Mouse (Mus musculus): Measurements from ENCODE around the gene Rab24. TPM values are rescaled to one million over a fixed set of nuclear protein-coding genes. Genes with fewer than 3 reads are reported as not detected.

The Rab24 gene
- total and polyA plus RNA-seq, 3 experiments: 41.7 to 72.5 (median 45.3) TPM

DNA sequence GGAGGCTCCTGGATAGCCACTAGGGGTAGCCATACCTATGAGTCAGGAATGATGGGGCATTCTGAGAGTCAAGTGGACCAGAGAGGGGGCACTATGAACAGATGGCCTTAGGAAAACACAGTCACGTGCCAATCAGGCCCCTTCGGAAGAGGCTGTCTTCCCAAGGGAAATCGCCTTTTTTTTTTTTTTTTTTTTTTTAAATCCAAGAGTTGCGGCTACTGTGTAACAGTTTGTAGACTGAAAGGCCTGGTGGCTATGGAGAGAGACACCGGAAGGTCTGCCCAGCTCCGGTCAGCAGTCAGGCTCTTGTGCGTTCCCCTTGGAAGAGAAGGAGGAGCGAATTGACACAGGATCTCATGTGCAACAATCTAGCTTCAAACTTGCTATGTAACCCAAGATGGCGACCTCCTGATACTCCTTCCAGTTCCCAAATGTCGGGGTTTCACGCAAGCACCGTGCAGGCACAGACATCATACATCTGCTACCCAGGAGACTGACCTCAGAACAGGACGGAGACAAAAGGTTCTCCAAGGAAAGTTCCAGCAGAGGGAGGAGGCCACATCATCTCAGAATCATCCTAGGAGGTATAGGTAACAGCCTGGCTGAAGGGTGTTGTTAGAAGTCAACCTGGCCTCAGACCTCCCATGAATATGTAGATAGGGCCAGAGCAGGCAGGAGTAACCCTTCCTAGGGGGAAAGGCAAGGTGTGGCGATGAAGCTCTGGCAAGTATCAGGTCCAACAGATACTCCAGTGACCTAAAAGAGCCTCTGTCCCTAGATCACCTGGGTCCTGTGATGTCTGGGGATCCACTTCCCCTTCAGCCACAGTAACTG, 9.0 kb upstream of the Rab24 start:
- H3K4me1 ChIP-seq (ENCODE audit: control insufficient read depth in 1 of 2, insufficient read depth in 2 of 2): peaks cover 25 to 34% of the 10 kb centered on the region in 2 experiments
- peaks cover 5 to 9% of the 10 kb centered on the region in 2 experiments for H3K36me3 ChIP-seq (replicated peaks in 1 of 2; ENCODE audit: control insufficient read depth in 1 of 2, insufficient read depth in 1 of 2, low read length in 1 of 2)
- in situ Hi-C loops (cut with MboI; ENCODE audit: low pct_ligation_motif_present, low pct_unique_long_range_greater_than_20kb, low sequenced_read_pairs) (no loop called here), dilution Hi-C loops (cut with MboI; ENCODE audit: extremely low pct_ligation_motif_present, extremely low pct_unique_long_range_greater_than_20kb, low sequenced_read_pairs) (no loop called here)
- H3K9ac ChIP-seq (ENCODE audit: insufficient read depth, low read depth): peak overlapping the region; percentile 65
- H3K27ac ChIP-seq (ENCODE audit: insufficient read depth, low read depth): peak overlapping the region; percentile 95
- H3K79me2 ChIP-seq (replicated peaks; ENCODE audit: control insufficient read depth, extremely low read depth, insufficient read depth, poor library complexity, severe bottlenecking): no peaks in the 10 kb centered on the region
- H3K27me3 ChIP-seq (replicated peaks): no peaks in the 10 kb centered on the region
- DNase-seq (ENCODE audit: extremely low read depth): no peak
- no peaks in the 10 kb centered on the region for H3K9me3 ChIP-seq (replicated peaks; ENCODE audit: low read length)
- H3K4me2 ChIP-seq (ENCODE audit: insufficient read depth, low read depth, poor library complexity, severe bottlenecking): peak overlapping the region; percentile 56
- H3K4me3 ChIP-seq (replicated peaks in 1 of 3; ENCODE audit: low read depth in 2 of 3, low read length in 2 of 3, poor library complexity in 1 of 3): peak overlapping the region in 2 of 3 experiments; percentile 59 to 76
- TF ChIP-seq NRF1 (IDR thresholded peaks at IDR 0.05; ENCODE audit: low read depth, low read length) (no peak), KAT2A (IDR thresholded peaks at IDR 0.05; ENCODE audit: insufficient replicate concordance, low read length) (no peak), MAX (IDR thresholded peaks at IDR 0.05; ENCODE audit: low read length) (no peak; the same call in 1 of the 2 replicates), PAX5 (IDR thresholded peaks at IDR 0.05; ENCODE audit: low read length) (no peak), MEF2A (IDR thresholded peaks at IDR 0.05; ENCODE audit: borderline replicate concordance, low read depth, low read length) (no peak), ZKSCAN1 (IDR thresholded peaks at IDR 0.05; ENCODE audit: borderline replicate concordance, low read depth, low read length) (no peak), USF1 (IDR thresholded peaks at IDR 0.05; ENCODE audit: low read depth, low read length) (peak; percentile 59), JUN (IDR thresholded peaks at IDR 0.05; ENCODE audit: insufficient read depth, low read depth, low read length) (no peak), RCOR1 (conservative IDR thresholded peaks at IDR 0.05; ENCODE audit: low read depth, low read length) (no peak), EP300 (IDR thresholded peaks at IDR 0.05; ENCODE audit: low read length) (no peak), ZNF384 (IDR thresholded peaks at IDR 0.05; ENCODE audit: low read depth, low read length) (peak; percentile 81), ELF1 (IDR thresholded peaks at IDR 0.05; ENCODE audit: low read depth, low read length) (no peak), BHLHE40 (IDR thresholded peaks at IDR 0.05; ENCODE audit: low read depth, low read length) (peak; percentile 94), IRF4 (IDR thresholded peaks at IDR 0.05; ENCODE audit: low read depth, low read length) (no peak), JUND (conservative IDR thresholded peaks at IDR 0.05; ENCODE audit: low read depth, low read length) (0 out of 2 replicates have a peak, but pooled peaks have one; percentile 1), CTCF (conservative IDR thresholded peaks at IDR 0.05 in 1 of 2, IDR thresholded peaks at IDR 0.05 in 1 of 2; ENCODE audit: low read depth in 2 of 2, low read length in 2 of 2) (peak in 1 of 2 experiments; percentile 85; a peak in 2 of 4 replicates), ZC3H11A (IDR thresholded peaks at IDR 0.05; ENCODE audit: low read depth, low read length) (no peak), SMC3 (IDR thresholded peaks at IDR 0.05; ENCODE audit: low read depth, low read length) (no peak), POLR2AphosphoS2 (IDR thresholded peaks at IDR 0.05; ENCODE audit: low read depth, low read length) (no peak), CHD2 (IDR thresholded peaks at IDR 0.05; ENCODE audit: low read length) (no peak), MAZ (IDR thresholded peaks at IDR 0.05; ENCODE audit: low read depth, low read length) (no peak), TCF12 (IDR thresholded peaks at IDR 0.05; ENCODE audit: low read depth, low read length) (no peak), TBP (conservative IDR thresholded peaks at IDR 0.05; ENCODE audit: low read depth, low read length) (no peak), UBTF (IDR thresholded peaks at IDR 0.05; ENCODE audit: low read depth, low read length) (no peak), SIN3A (IDR thresholded peaks at IDR 0.05; ENCODE audit: low read length) (peak; percentile 20; the same call in 1 of the 2 replicates), HCFC1 (IDR thresholded peaks at IDR 0.05; ENCODE audit: low read depth, low read length) (no peak), RAD21 (IDR thresholded peaks at IDR 0.05; ENCODE audit: low read depth, low read length) (peak; percentile 46), MXI1 (IDR thresholded peaks at IDR 0.05; ENCODE audit: low read depth, low read length) (no peak; the same call in none of the 2 replicates), NELFE (IDR thresholded peaks at IDR 0.05; ENCODE audit: low read depth, low read length) (0 out of 2 replicates have a peak, but pooled peaks have one; percentile 4), POLR2A (IDR thresholded peaks at IDR 0.05; ENCODE audit: low read depth, low read length) (no peak), MYC (IDR thresholded peaks at IDR 0.05; ENCODE audit: low read depth, low read length) (0 out of 2 replicates have a peak, but pooled peaks have one; percentile 4), CHD1 (IDR thresholded peaks at IDR 0.05; ENCODE audit: low read depth, low read length) (0 out of 2 replicates have a peak, but pooled peaks have one; percentile 64), ETS1 (conservative IDR thresholded peaks at IDR 0.05; ENCODE audit: low read depth, low read length) (no peak; the same call in 1 of the 2 replicates), MAFK (IDR thresholded peaks at IDR 0.05; ENCODE audit: insufficient replicate concordance, low read length) (no peak), ZMIZ1 (IDR thresholded peaks at IDR 0.05; ENCODE audit: low read depth, low read length) (no peak), E2F4 (IDR thresholded peaks at IDR 0.05; ENCODE audit: insufficient replicate concordance, low read depth, low read length) (no peak), USF2 (conservative IDR thresholded peaks at IDR 0.05; ENCODE audit: low read depth, low read length) (no peak; the same call in 1 of the 2 replicates), GABPA (IDR thresholded peaks at IDR 0.05; ENCODE audit: insufficient replicate concordance, low read depth, low read length) (no peak)
